Mouse (Mus musculus): ENCODE data around the gene N4bp2l2. TPM values are rescaled to one million over a fixed set of nuclear protein-coding genes. Genes with fewer than 3 reads are reported as not detected.
"Not testable (repeated sequence)": the region's sequence is repeated elsewhere in the genome, so short reads cannot be mapped to it uniquely, and the experiment has no call there.

Gene N4bp2l2
- polyA plus RNA-seq (2015; fragmentation: Nextera tagmentation; extraction: Ambion mirVana): 43.6 and 43.9 TPM in 2 replicates

DNA sequence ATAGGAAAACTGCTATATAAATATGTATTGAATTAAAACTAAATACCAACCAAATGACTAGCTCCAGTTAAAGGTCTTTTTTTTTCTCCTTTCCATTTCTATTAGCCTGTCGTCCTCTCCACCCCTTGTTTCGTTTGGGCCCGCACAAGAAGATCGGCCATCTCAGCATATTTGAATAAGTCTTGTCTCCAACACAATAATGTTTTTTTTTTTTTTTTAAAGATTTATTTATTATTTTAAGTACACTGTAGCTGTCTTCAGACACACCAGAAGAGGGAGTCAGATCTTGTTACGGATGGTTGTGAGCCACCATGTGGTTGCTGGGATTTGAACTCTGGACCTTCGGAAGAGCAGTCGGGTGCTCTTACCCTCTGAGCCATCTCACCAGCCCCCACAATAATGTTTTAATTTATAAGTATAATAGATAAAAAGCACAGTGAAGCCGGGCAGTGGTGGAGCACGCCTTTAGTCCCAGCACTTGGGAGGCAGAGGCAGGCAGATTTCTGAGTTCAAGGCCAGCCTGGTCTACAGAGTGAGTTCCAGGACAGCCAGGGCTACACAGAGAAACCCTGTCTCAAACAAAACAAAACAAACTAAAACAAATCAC, at the start of gene N4bp2l2:
Gene N4bp2l2, minus strand, starts transcription at position 51 of the 607 bp plus-strand sequence.
- peak within 1 kb of the TSS; percentile 97 for H3K4me3 ChIP-seq
- not testable (repeated sequence) for H3K27me3 ChIP-seq; ATAC-seq (ENCODE audit: insufficient number of reproducible peaks, low FRiP score, low TSS enrichment, low read depth); H3K4me1 ChIP-seq; H3K9me3 ChIP-seq
- peak within 1 kb of the TSS; percentile 53 for H3K4me2 ChIP-seq
- 88% methylated on average over 9 of the region's 9 CpGs for WGBS
- H3K9ac ChIP-seq: peak within 1 kb of the TSS; percentile 93
- H3K36me3 ChIP-seq: peaks cover 13% of the 10 kb centered on the region
- H3K27ac ChIP-seq: peak within 1 kb of the TSS; percentile 99

DNA sequence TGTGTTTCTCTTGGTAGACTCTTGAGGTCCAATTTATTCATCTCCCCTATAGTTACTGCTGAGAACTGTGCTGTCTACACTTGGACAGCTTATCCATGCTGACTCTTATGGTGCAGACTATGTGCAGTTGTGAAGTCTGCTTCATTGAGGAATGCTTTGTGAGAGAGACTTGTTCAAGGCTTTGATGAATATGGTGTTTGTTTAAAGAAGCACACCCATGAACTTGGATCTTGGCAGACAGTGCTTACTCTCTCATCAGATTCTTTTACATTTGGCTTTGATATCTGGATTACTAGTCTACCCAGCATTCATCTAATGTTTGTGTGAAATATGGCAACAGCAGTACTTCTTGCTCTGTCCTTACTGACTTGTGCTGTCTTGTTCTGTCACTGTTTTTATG, 47.4 kb upstream of the N4bp2l2 start:
- Histone ChIP-seq H3K36me3 (no peaks in the 10 kb centered on the region), H3K27ac (no peak overlapping the region), H3K4me2 (no peak overlapping the region), H3K4me1 (peaks cover 8% of the 10 kb centered on the region; the same call in 1 of the 2 replicates), H3K27me3 (no peaks in the 10 kb centered on the region), H3K4me3 (no peak overlapping the region), H3K9ac (no peak overlapping the region), H3K9me3 (no peaks in the 10 kb centered on the region)
- no peak for ATAC-seq (ENCODE audit: insufficient number of reproducible peaks, low FRiP score, low TSS enrichment, low read depth)

DNA sequence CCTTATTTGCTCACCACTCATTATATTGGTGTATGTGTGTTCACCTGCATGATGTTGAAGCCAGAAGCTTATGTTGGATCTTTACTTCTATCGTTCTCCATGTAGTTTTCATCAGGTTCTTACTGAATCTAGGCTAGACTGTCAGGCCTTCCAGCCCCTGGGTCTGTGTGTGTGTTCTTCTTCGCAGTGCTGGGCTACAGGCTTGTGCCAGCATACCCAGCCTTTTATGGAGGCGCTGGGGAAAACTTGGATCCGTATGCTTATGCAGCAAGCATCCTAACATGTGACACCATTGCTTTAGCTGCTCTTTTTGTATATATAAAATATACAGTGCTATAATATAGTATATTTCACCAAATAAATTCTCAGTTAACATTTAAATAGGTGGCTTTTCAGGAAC, 45.5 kb upstream of the N4bp2l2 start:
- H3K27ac ChIP-seq: no peak overlapping the region
- no peaks in the 10 kb centered on the region for H3K27me3 ChIP-seq
- WGBS: 72% methylated on average over 4 of the region's 4 CpGs
- H3K9me3 ChIP-seq: no peaks in the 10 kb centered on the region
- no peaks in the 10 kb centered on the region for H3K36me3 ChIP-seq
- no peak overlapping the region for H3K4me2 ChIP-seq
- no peak for ATAC-seq (ENCODE audit: insufficient number of reproducible peaks, low FRiP score, low TSS enrichment, low read depth)
- H3K4me3 ChIP-seq: no peak overlapping the region
- H3K9ac ChIP-seq: no peak overlapping the region
- peaks cover 8% of the 10 kb centered on the region; the same call in 1 of the 2 replicates for H3K4me1 ChIP-seq

DNA sequence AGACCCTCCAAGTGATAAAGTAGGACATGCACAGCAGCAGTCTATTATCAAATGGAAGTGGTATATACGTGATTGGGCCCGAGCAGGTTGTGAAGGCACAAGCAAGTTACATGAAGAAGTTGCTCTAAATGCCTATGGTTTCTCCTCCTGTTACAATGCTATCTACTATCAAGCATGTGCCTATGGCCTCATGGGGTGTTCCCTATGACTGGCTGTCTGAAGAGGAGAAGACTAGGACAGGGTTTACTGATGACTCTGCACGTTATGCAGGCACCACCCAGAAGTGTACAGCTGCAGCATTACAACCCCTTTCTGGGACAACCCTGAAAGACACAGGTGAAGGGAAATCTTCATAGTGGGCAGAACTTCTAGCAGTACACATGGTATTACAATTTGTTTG, 41.2 kb upstream of the N4bp2l2 start:
- not testable (repeated sequence) for H3K4me2 ChIP-seq; H3K36me3 ChIP-seq; H3K4me1 ChIP-seq; ATAC-seq (ENCODE audit: insufficient number of reproducible peaks, low FRiP score, low TSS enrichment, low read depth); H3K4me3 ChIP-seq; H3K9me3 ChIP-seq; H3K27ac ChIP-seq; H3K27me3 ChIP-seq; H3K9ac ChIP-seq
- 95% methylated on average over 3 of the region's 3 CpGs for WGBS

DNA sequence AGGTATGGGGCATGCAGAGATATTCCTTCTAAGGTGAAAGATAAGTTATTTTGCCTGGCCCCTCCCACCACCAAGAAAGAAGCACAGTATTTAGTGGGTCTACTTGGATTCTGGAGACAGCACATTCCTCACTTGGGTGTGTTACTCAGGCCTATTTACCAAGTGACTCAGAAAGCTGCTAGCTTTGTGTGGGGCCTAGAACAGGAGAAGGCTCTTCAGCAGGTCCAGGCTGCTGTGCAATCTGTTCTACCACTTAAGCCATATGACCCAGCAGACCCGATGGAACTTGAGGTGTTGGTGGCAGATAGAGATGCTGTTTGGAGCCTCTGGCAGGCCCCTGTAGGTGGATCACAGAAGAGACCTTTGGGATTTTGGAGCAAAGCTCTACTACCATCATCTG, 40.7 kb upstream of the N4bp2l2 start:
- not testable (repeated sequence) for H3K4me2 ChIP-seq; H3K27me3 ChIP-seq; H3K4me3 ChIP-seq; H3K36me3 ChIP-seq; ATAC-seq (ENCODE audit: insufficient number of reproducible peaks, low FRiP score, low TSS enrichment, low read depth); H3K4me1 ChIP-seq; H3K9me3 ChIP-seq; H3K27ac ChIP-seq; H3K9ac ChIP-seq
- WGBS: 79% methylated on average over 1 of the region's 1 CpGs

DNA sequence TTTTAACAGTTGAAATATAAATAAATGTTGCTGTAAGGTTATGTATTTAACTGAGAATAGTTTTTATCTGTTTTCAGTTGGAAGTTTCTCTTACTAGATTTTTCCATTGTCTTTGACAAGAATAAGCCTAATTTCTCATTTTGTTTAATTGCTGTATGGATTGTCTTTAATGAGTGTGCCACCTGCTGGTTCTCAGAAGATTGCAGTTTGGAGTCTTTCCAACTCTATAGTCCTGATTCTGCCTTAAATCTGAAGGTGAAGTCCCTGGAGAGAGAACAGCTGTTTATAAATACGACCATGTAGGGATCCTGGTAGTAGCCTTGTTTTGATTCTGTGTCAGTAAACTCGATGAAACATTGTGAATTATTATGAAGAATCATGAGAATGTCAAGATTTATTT, 36.7 kb upstream of the N4bp2l2 start:
- ATAC-seq (ENCODE audit: insufficient number of reproducible peaks, low FRiP score, low TSS enrichment, low read depth): no peak
- H3K9me3 ChIP-seq: no peaks in the 10 kb centered on the region
- H3K4me3 ChIP-seq: no peak overlapping the region
- no peaks in the 10 kb centered on the region for H3K4me1 ChIP-seq
- 50% methylated on average over 2 of the region's 2 CpGs for WGBS
- no peak overlapping the region for H3K9ac ChIP-seq
- 0 out of 2 replicates have a peak, but pooled peaks cover 3% of the 10 kb centered on the region for H3K36me3 ChIP-seq
- no peak overlapping the region for H3K4me2 ChIP-seq
- H3K27ac ChIP-seq: no peak overlapping the region
- no peaks in the 10 kb centered on the region for H3K27me3 ChIP-seq

DNA sequence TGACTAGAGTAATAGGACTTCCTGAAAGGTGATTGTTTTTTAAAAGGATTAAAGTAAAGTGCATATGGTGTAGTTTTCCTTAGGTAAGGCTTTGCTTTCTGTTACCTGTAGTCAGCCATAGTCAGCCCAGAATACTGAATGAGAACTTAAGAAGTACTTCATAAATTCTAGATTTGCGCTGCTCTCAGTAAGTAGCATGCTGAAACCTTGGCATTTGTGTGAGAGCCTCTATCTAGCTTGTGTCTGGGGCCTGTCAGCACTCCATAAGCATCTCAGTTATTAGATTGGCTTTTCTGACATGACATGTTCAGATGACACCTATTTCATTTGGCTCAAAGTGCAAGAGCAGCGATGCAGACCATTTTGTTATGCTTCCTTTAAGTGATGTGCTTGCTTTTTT, 27.3 kb upstream of the N4bp2l2 start:
- Histone ChIP-seq H3K36me3 (peaks cover 11% of the 10 kb centered on the region), H3K4me1 (no peaks in the 10 kb centered on the region), H3K4me3 (no peak overlapping the region), H3K27ac (no peak overlapping the region), H3K27me3 (no peaks in the 10 kb centered on the region), H3K9ac (no peak overlapping the region), H3K9me3 (no peaks in the 10 kb centered on the region), H3K4me2 (no peak overlapping the region)
- ATAC-seq (ENCODE audit: insufficient number of reproducible peaks, low FRiP score, low TSS enrichment, low read depth): no peak
- 94% methylated on average over 2 of the region's 2 CpGs for WGBS

DNA sequence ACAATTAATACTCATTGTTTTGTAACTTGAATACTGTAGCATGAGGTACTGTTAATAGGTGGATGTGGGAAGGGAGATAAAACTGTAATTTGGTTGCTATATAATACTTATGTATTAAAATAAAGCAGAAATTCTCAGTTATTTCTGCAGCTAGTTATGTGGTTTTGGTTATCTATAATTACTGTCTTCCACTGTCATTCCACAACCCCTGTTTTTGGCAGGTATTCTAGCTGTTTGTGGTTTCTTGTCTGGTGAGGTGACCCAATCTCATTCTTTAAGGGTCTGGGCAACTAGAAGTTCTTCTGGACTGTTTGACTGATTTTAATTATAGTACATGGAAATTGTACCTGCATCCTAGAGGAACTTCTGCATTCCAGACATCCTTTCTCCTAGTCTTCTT, 24.7 kb upstream of the N4bp2l2 start:
- Histone ChIP-seq H3K4me3 (no peak overlapping the region), H3K4me2 (no peak overlapping the region)
- no peak for ATAC-seq (ENCODE audit: insufficient number of reproducible peaks, low FRiP score, low TSS enrichment, low read depth)

DNA sequence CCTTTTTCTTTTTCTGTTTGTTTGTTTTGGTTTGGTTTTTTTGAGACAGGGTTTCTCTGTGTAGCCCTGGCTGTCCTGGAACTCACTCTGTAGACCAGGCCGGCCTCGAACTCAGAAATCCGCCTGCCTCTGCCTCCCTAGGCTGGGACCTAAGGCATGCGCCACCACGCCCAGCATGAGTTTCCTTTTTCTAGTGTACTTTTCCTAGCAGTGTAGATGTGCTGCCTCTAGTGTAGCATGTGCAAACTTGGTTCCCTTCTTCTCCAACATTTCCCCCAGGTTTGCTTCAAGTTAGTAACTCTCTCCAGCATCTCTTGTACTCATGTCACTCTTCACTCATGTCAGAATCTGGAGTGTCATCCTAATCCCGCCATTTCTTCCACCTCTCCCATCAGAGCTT, 16.9 kb upstream of the N4bp2l2 start:
- 90% methylated on average over 6 of the region's 6 CpGs for WGBS
- ATAC-seq (ENCODE audit: insufficient number of reproducible peaks, low FRiP score, low TSS enrichment, low read depth); H3K4me1 ChIP-seq; H3K9ac ChIP-seq; H3K27ac ChIP-seq; H3K27me3 ChIP-seq; H3K36me3 ChIP-seq; H3K4me2 ChIP-seq; H3K4me3 ChIP-seq; H3K9me3 ChIP-seq: not testable (repeated sequence)

More for the DNA sequence above, 24.7 kb upstream of the N4bp2l2 start:
- Histone ChIP-seq H3K9ac (no peak overlapping the region), H3K27me3 (no peaks in the 10 kb centered on the region), H3K4me1 (no peaks in the 10 kb centered on the region), H3K36me3 (peaks cover 6% of the 10 kb centered on the region), H3K27ac (no peak overlapping the region), H3K9me3 (no peaks in the 10 kb centered on the region)

DNA sequence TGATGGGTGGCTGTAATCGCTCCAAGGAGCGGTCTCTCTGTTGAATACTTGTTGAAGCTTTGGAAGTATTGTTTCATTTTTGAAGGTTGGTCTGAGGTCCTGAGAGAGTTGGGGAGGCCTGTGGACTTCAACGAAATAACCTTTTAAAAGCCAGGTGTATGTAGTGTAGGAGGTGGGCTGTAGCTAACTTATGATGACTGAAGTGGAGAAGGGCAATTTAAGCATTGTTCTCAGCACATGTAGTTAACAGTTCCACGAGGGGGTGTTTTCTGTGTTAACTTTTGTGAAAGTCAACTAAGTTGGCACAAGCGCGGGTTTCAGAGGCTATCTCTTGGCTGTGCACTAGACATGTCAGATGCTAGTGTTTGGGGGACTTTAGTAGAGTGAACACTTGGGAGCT, 8.9 kb upstream of the N4bp2l2 start:
- no peaks in the 10 kb centered on the region for H3K27me3 ChIP-seq
- no peak overlapping the region for H3K9ac ChIP-seq
- H3K4me2 ChIP-seq: peak overlapping the region; percentile 52
- no peaks in the 10 kb centered on the region for H3K36me3 ChIP-seq
- H3K4me3 ChIP-seq: peak overlapping the region; percentile 91
- WGBS: 55% methylated on average over 6 of the region's 6 CpGs
- ATAC-seq (ENCODE audit: insufficient number of reproducible peaks, low FRiP score, low TSS enrichment, low read depth): no peak
- H3K27ac ChIP-seq: no peak overlapping the region
- no peaks in the 10 kb centered on the region for H3K9me3 ChIP-seq
- H3K4me1 ChIP-seq: peaks cover 7% of the 10 kb centered on the region

DNA sequence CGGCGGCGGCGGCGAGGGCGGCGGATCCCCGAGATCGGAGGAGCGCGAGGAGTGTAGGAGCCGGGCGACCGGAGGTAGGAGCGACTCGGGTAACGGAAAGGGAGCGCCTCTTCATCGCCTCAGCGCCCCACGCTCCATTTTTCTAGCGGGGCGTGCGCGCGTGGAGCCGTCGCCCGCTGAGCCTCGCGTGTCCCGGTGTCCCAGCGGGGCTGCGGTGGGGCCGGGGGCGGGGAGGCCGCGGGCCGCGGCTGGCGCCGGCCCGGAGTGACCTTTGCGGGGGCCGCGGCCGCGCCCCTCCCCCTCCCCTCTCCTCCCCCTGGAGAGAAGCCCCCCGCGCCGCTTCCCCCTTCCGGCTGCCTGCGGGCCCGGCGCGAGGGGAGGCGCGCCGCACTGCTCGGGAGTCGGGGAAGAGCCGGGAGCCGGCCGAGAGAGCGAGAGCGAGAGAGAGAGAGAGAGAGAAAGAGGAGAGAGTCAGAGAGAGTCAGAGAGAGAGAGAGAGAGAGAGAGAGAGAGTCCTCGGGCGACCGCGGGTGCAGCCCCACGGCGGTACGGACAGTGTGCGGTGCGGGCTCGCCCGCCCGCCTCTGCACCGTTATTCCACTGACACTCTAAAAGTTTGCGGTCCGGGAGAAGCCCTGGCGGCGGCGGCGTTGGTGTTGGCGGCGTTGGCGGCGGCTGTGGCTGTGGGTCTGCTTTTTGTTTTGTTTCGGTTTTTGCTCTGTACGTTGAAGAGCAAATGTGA, 8.1 kb upstream of the N4bp2l2 start:
- no peaks in the 10 kb centered on the region for H3K36me3 ChIP-seq
- H3K4me1 ChIP-seq: peaks cover 7% of the 10 kb centered on the region
- peak; percentile 15; the same call in 1 of the 2 replicates for ATAC-seq (ENCODE audit: insufficient number of reproducible peaks, low FRiP score, low TSS enrichment, low read depth)
- no peaks in the 10 kb centered on the region for H3K9me3 ChIP-seq
- peak overlapping the region; percentile 96 for H3K27ac ChIP-seq
- WGBS: under 1% methylated on average over 66 of the region's 91 CpGs
- H3K4me2 ChIP-seq: peak overlapping the region; percentile 52
- H3K4me3 ChIP-seq: peak overlapping the region; percentile 91
- H3K9ac ChIP-seq: peak overlapping the region; percentile 89
- H3K27me3 ChIP-seq: no peaks in the 10 kb centered on the region

DNA sequence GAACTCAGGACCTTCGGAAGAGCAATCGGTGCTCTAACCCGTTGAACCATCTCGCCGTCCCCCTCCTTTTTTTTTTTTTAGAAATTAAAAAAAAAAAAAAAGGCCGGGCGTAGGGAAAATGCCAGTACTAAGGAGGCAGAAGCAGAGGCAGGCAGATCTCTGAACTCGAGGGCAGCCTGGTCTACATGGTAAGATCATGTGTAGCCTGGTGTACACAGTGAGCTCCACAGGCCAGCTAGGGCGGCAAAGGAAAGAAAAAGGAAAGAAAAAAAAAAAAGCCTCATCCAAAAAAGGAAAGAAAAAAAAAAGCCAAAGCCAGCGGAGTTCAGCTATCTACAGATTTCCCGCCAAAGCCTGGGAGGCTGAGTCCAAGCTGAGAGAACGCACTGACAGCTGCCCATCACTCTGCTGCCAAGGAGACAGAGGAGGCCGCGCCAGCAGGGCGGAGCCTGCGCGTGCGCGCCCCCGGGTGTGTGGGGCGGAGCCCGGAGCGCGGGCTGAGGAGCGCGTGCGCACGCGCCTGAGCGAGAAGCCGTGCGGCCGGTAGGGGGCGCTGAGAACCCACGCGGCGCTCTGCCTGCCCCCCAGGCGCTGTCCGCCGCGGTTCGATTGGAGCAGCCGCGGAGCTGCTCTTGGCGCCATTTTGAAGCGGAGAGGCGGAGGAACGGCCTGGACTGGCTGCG, 7.3 kb upstream of the N4bp2l2 start, which contains the start of gene Pds5b:
Gene Pds5b, plus strand, starts transcription at position 587 of the 683 bp plus-strand sequence.
- Histone ChIP-seq H3K27ac (peak within 1 kb of the TSS; percentile 96), H3K4me2 (peak within 1 kb of the TSS; percentile 52), H3K4me1 (peaks cover 7% of the 10 kb centered on the region), H3K36me3 (no peaks in the 10 kb centered on the region), H3K9me3 (no peaks in the 10 kb centered on the region), H3K27me3 (no peaks in the 10 kb centered on the region), H3K9ac (peak within 1 kb of the TSS; percentile 89), H3K4me3 (peak within 1 kb of the TSS; percentile 91)
- WGBS: 17% methylated on average over 37 of the region's 49 CpGs
- peak; percentile 94 for ATAC-seq (ENCODE audit: insufficient number of reproducible peaks, low FRiP score, low TSS enrichment, low read depth)

Measured in limb, embryonic 15.5 days (tissue).